Mouse (Mus musculus) kidney, adult 9 months (tissue): ENCODE results near the gene Etl4.

Experiments used
- DNase-seq: peaks from one replicate; pipeline ENCODE4 v3.0.0; 2022

The Etl4 gene

DNA sequence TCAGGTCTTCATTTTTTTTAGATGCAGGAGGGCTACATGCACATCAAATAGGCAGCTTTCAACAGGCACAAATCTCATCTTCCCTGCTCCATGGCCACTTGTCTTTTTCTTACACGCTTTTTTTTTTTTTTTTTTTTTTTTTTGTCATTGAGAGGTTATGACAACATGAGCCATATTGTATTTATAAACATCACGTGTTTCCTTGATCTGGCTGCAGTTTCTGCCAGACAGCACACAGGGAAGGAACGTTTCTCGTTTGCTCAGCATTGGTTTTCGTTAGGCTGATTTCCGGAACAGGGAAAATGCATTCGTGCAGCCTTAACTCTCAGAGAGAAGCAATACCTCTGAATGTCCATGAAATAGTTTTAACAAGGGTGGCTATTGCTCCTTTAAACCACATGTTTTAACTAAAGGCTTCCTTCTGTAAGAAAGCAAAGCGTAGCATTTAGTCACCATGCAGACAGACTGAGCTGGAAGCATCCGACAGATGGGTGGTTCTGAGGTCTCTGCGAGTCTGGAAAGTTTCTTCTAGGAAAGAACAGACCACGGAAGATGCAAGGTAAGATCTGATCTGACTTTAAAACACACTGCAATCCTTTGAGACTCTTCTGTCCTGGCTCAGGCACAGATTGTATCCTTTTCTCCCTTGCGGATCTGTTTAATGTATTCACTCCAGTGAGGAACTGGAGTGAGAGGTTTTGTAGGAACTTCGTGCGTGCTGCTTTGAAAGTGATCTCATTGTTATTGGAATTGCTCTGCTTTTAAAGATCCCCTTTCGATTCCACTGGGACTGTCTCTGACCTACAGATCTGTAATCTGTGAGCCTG, 812.8 kb downstream of the Etl4 start:
- no peak for DNase-seq

DNA sequence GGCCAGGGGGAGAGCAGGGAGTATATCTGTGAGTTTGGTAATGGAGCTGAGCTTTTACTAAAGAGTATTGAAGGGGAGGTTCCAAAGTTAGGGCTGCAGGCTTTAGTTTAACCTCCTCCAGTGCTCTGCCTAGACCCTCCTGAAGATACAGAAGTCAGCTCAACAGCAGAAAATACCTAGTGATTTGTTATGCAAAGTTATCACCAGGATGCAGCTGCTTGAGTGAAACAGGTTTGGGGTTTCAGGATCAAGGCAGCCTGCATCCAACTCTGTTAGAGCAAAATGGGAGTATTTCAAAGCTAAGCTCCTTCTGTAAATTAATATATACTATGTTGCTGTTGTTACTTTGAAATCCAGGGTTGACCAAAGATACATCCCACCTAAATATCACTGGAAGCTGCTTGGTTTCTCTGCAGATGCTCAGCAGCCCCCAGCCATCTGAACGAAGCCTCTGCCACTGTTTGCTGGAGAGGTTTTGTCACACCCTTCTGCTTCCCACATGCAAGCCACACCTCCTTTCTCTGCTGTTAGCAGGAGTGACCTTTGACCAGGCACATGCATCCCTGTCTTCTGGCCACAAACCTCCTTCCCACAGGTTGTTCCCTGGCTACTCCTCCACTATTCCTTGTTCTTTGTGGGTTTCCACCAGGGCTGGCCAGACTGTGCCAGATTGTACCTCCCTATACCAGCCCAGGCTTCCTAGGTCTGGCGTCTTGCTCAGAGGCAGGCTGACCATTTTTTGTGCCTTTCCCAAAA, 814.6 kb downstream of the Etl4 start:
- DNase-seq = peak; percentile 66

- no peak for DNase-seq
Measured at GRCm38 (mm10) chr2:20726974-20727373, 817.4 kb downstream of the Etl4 start.

GRCm38 (mm10) chr2:20727752-20728438, 818.3 kb downstream of the Etl4 start:
- no peak for DNase-seq

GRCm38 (mm10) chr2:20735444-20735843, 825.9 kb downstream of the Etl4 start:
- no peak for DNase-seq

DNA sequence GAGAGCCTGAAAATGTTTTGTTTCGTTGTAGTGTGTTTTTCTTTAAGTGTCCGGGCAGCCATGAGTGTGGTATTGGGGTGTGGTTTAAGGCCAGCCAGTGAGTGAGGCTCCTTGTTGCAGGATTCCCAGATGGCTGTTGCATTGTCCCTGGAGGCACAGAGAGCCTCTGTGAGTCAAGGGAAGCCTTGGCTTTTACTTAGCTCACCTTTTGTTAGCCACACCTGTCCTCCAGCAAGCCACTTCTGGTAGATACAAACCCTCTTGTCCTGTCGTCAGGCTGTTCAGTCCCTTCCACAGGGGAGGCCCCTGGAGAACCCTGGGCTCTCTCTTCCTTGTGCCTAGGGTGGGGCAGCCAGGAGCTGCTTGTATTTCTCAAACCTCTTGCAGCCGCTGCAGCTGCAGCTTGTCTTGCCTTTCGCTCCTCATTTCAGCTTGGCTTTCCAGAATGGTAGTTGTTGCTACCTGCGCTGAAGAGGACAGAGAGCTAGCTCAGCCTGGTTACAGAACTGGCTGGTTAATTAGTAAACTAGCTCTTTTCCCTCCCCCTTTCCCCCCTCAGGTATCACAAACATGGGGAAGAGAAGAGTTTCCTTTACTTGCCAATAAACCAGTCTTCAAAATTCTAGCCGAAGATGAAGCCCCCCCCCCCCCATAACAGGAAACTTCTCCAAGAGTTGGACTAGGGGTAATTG, 826.9 kb downstream of the Etl4 start:
- peak; percentile 62 for DNase-seq

DNA sequence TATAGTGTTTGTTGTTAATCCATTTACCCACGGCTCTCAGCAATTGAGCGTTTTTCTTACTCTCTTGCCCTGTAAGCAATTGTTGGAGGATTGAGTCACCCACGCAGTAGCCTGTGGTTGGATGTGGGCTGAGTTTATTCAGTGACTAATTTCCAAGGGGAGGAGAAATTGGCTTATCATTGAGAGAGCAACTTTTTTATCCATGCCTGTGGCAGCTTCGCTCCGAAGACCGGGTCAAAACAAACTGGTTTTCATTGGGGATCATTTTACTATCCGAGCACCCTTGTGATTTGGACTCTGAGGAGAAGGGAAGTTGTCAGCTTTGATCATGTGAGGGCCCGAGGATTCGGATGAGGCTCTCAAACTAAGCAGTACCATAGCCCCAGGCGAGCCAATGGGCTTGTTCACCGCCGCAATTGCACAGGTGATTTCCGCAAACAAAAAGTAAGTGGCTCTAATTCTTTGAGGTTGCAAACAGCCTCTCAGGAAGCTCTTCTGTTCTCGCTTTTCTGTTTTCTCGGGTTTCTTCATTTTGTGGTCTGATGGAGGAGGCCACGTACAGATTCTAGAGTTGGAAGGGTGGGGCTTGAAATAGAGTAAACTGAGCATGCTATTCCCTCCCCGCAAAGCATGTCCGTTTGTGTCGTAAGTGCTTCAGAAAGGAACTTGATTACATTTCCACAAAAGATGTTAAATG, 827.7 kb downstream of the Etl4 start:
- peak; percentile 69 for DNase-seq

GRCm38 (mm10) chr2:20737837-20738236, 828.3 kb downstream of the Etl4 start:
- DNase-seq = no peak

GRCm38 (mm10) chr2:20747723-20748122, 838.1 kb downstream of the Etl4 start:
- no peak for DNase-seq

- DNase-seq = no peak
Measured at GRCm38 (mm10) chr2:20748481-20748880, 838.9 kb downstream of the Etl4 start.

DNA sequence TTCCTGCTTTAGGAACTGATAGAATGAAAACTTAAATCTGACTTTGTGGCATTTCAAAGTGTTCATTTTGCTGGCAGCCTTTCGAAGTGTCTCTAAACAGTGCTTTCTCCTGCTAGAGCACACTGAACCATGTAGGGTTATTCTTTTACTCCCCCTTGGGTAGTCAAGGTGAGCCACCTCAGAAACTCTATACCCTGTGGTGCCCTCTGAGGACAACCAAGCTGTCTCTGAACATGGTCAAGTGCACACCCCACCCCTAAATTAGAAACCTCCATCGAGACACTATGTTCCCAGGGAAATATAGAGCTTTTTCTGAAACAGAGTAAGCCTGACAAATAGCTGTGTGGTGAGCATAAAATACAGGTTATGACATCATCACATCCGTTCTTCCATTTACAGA, 840.1 kb downstream of the Etl4 start:
- no peak for DNase-seq

- peak; percentile 25 for DNase-seq
Measured at GRCm38 (mm10) chr2:20753282-20754110, 843.9 kb downstream of the Etl4 start.

DNA sequence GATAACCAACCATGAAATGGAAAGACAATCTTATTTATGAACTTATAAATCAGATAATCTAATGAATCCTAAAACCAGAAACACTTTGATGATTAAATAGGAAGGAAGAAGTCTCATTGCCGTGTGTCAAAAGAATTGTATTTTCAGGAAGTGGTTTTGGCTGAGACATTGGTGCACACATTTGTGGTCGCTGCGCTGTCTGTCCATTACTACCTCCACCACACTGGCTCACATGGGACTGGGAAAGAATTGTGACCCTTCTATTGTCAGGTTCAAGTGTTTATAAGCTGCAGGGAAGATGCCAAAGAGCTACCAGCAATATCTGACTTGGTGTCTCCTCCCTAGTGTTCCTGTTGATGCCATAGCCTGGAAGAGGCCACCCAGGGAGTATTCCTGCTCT, 847.4 kb downstream of the Etl4 start:
- no peak for DNase-seq

- DNase-seq = no peak
Measured at GRCm38 (mm10) chr2:20759045-20759662, 849.6 kb downstream of the Etl4 start.

DNA sequence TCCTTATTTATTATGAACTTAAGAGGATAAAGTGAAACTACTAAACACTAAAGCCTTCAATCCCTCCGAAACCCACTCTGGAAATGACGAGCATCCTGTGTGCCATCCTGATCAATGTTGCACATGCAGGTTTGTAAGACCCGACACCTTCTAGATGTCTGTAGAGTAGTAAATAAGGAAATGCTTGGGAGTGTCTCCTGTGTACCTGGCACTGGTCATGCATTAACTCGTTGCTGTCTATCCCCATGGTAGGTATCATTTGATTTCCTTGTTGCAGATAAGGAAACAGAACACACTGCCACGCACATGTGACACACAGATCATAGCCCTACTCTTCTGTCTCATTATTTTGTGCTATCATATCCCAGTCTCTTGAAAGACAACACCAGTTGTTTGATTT, 851.7 kb downstream of the Etl4 start:
- no peak for DNase-seq

GRCm38 (mm10) chr2:20761751-20762150, 852.2 kb downstream of the Etl4 start:
- no peak for DNase-seq

GRCm38 (mm10) chr2:20763511-20764212, 854.1 kb downstream of the Etl4 start:
- no peak for DNase-seq

DNA sequence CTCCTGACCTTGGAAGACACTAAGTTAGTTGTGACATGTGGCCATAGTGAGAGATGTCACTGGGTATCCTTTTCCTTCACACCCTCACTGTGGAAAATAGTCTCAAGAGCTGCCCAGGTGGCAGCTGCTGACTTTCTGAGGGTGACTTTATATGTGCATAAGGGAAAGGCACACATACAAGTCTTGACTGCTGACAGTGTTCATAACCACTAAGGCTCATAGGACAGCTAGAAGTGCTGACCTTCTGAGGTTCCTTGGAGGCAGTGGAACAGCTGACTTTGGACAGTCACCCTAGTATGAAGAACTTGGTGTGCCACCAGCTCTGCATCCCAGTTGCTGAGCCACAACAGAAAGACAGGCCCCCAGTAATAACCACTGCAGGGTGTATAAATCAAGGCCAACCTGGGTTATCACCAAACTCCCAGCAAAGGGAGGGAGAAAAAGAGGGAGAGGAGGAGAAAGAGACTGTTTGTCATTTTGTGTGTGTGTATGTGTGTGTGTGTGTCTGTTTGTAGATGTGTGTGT, 855.0 kb downstream of the Etl4 start:
- no peak for DNase-seq

DNA sequence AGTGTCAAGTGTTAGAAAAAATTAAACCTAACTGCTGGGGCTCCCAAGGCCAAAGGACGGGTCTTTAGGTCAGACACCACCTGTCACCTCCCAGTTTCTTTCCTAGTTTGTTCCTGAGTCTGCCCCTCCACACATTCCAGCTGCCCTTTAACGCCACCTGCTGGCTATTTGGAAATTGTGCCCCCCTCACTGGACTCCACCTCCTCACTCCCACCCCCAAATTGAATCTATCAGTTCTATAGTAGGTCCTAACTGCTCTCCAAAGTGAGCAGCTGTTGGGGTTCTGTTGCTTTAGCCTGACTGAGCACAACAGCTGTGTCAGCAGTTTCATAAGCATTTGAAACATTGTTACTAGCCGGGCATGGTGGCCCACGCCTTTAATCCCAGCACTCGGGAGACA, 859.1 kb downstream of the Etl4 start:
- DNase-seq = no peak

- DNase-seq = no peak
Measured at GRCm38 (mm10) chr2:20770171-20770570, 860.6 kb downstream of the Etl4 start.
